Mouse (Mus musculus) limb, embryonic 11.5 days (tissue): ENCODE results near the gene Cmip. TPM values are rescaled to one million over a fixed set of nuclear protein-coding genes. Genes with fewer than 3 reads are reported as not detected.

ENCODE experiments used
- ATAC-seq: fragments of 200-750 bp; cut with Nextera tagmentation; 2 replicates; pipeline ENCODE4 v1.8.0; 2017; ENCODE audit warnings: low read depth; ENCODE audit not compliant: insufficient number of reproducible peaks, low FRiP score, low TSS enrichment
- DNase-seq: peaks from one replicate; pipeline ENCODE4 v3.0.0-alpha.2; 2015; ENCODE audit warnings: low spot score
- H3K27ac ChIP-seq: fragments of 300-500 bp; sonication (generic); replicated peaks from 2 replicates; pipeline ENCODE4 v1.5.1; 2014; ENCODE audit warnings: low read depth, mild to moderate bottlenecking, low read length
- H3K27me3 ChIP-seq: fragments of 300-500 bp; sonication (generic); 2 replicates; pipeline ENCODE4 v1.6.1; 2014; ENCODE audit warnings: mild to moderate bottlenecking, low read length, mixed read lengths; ENCODE audit not compliant: control insufficient read depth, insufficient read depth
- H3K36me3 ChIP-seq: fragments of 300-500 bp; sonication (generic); 2 replicates; pipeline ENCODE4 v1.6.1; 2014; ENCODE audit warnings: mild to moderate bottlenecking, low read length, moderate library complexity, mixed read lengths; ENCODE audit not compliant: control insufficient read depth, insufficient read depth
- H3K4me1 ChIP-seq: fragments of 300-500 bp; sonication (generic); 2 replicates; pipeline ENCODE4 v1.6.1; 2014; ENCODE audit warnings: low read length, mixed read lengths; ENCODE audit not compliant: control insufficient read depth, insufficient read depth
- H3K4me2 ChIP-seq: fragments of 300-500 bp; sonication (generic); 2 replicates; pipeline ENCODE4 v1.6.1; 2014; ENCODE audit warnings: low read depth, mild to moderate bottlenecking, moderate library complexity; ENCODE audit not compliant: severe bottlenecking
- H3K4me3 ChIP-seq: fragments of 300-500 bp; sonication (generic); 2 replicates; pipeline ENCODE4 v1.5.1; 2014; ENCODE audit warnings: low read depth, low read length
- H3K9ac ChIP-seq: fragments of 300-500 bp; sonication (generic); 2 replicates; pipeline ENCODE4 v1.6.1; 2014; ENCODE audit warnings: mild to moderate bottlenecking, low read length
- H3K9me3 ChIP-seq: fragments of 300-500 bp; sonication (generic); 2 replicates; pipeline ENCODE4 v1.6.1; 2016; ENCODE audit warnings: low read length; ENCODE audit not compliant: control insufficient read depth
- WGBS: fragments of 180-500 bp; shearing (Covaris S2); extraction: QIAGEN DNeasy Blood & Tissue Kit; methylation state at CpG from one replicate; pipeline ENCODE4 v1.1.7; 2014; 5-methylcytosine and 5-hydroxymethylcytosine counted together
- polyA plus RNA-seq: library from polyadenylated mRNA; unstranded; fragments of >200 nt; fragmentation: Nextera tagmentation; extraction: Ambion mirVana; gene quantifications from 2 replicates; pipeline ENCODE4 v1.2.1, GENCODE M21; 2014

Cmip gene
- polyA plus RNA-seq, 1 experiment from 2014 or later = 14.3 TPM

GRCm38 (mm10) chr8:117360172-117360930, 103.5 kb downstream of the Cmip start:
- Histone ChIP-seq H3K4me1 (no peaks in the 10 kb centered on the region), H3K27ac (no peak overlapping the region), H3K4me2 (no peak overlapping the region), H3K36me3 (no peaks in the 10 kb centered on the region), H3K27me3 (no peaks in the 10 kb centered on the region), H3K9ac (no peak overlapping the region; the same call in 1 of the 2 replicates), H3K4me3 (no peak overlapping the region), H3K9me3 (no peaks in the 10 kb centered on the region)
- DNase-seq (no peak), ATAC-seq (no peak)
- WGBS = 91% methylated on average over 3 of the region's 3 CpGs

- DNase-seq (no peak), ATAC-seq (no peak)
- Histone ChIP-seq H3K4me3 (no peak overlapping the region), H3K4me2 (no peak overlapping the region), H3K27me3 (no peaks in the 10 kb centered on the region), H3K36me3 (no peaks in the 10 kb centered on the region), H3K27ac (no peak overlapping the region), H3K4me1 (no peaks in the 10 kb centered on the region), H3K9ac (no peak overlapping the region), H3K9me3 (no peaks in the 10 kb centered on the region)
- 74% methylated on average over 12 of the region's 12 CpGs for WGBS
Measured at GRCm38 (mm10) chr8:117361595-117362437, 105.0 kb downstream of the Cmip start.

- H3K9me3 ChIP-seq = no peaks in the 10 kb centered on the region
- H3K4me3 ChIP-seq = no peak overlapping the region
- DNase-seq = no peak
- H3K9ac ChIP-seq = no peak overlapping the region
- no peaks in the 10 kb centered on the region for H3K27me3 ChIP-seq
- no peak for ATAC-seq
- no peaks in the 10 kb centered on the region for H3K36me3 ChIP-seq
- no peak overlapping the region for H3K4me2 ChIP-seq
- H3K4me1 ChIP-seq = no peaks in the 10 kb centered on the region
- no peak overlapping the region for H3K27ac ChIP-seq
- WGBS = 76% methylated on average over 2 of the region's 2 CpGs
Measured at GRCm38 (mm10) chr8:117362438-117362726, 105.5 kb downstream of the Cmip start.

GRCm38 (mm10) chr8:117363291-117363690, 106.4 kb downstream of the Cmip start:
- Histone ChIP-seq H3K27ac (no peak overlapping the region), H3K9me3 (no peaks in the 10 kb centered on the region), H3K4me2 (no peak overlapping the region), H3K36me3 (no peaks in the 10 kb centered on the region), H3K4me3 (no peak overlapping the region), H3K4me1 (no peaks in the 10 kb centered on the region), H3K9ac (no peak overlapping the region), H3K27me3 (no peaks in the 10 kb centered on the region)
- 90% methylated on average over 10 of the region's 10 CpGs for WGBS
- no peak for ATAC-seq
- DNase-seq = no peak

- WGBS = 89% methylated on average over 19 of the region's 19 CpGs
- Histone ChIP-seq H3K4me2 (no peak overlapping the region), H3K27ac (no peak overlapping the region), H3K27me3 (no peaks in the 10 kb centered on the region), H3K36me3 (no peaks in the 10 kb centered on the region), H3K9ac (no peak overlapping the region), H3K9me3 (no peaks in the 10 kb centered on the region), H3K4me1 (no peaks in the 10 kb centered on the region), H3K4me3 (no peak overlapping the region)
- ATAC-seq (no peak), DNase-seq (no peak)
Measured at GRCm38 (mm10) chr8:117364374-117365160, 107.7 kb downstream of the Cmip start.

- Histone ChIP-seq H3K9ac (no peak overlapping the region), H3K4me1 (no peaks in the 10 kb centered on the region), H3K4me3 (no peak overlapping the region), H3K27ac (no peak overlapping the region), H3K36me3 (no peaks in the 10 kb centered on the region), H3K4me2 (no peak overlapping the region), H3K27me3 (no peaks in the 10 kb centered on the region), H3K9me3 (no peaks in the 10 kb centered on the region)
- WGBS = 71% methylated on average over 7 of the region's 7 CpGs
- no peak for DNase-seq
- ATAC-seq = no peak
Measured at GRCm38 (mm10) chr8:117366475-117366874, 109.6 kb downstream of the Cmip start.

GRCm38 (mm10) chr8:117367441-117367840, 110.6 kb downstream of the Cmip start:
- Histone ChIP-seq H3K27ac (no peak overlapping the region), H3K9ac (no peak overlapping the region), H3K4me1 (no peaks in the 10 kb centered on the region), H3K36me3 (no peaks in the 10 kb centered on the region), H3K27me3 (no peaks in the 10 kb centered on the region), H3K9me3 (no peaks in the 10 kb centered on the region), H3K4me2 (no peak overlapping the region), H3K4me3 (no peak overlapping the region)
- 88% methylated on average over 8 of the region's 8 CpGs for WGBS
- ATAC-seq (no peak), DNase-seq (no peak)

- no peak overlapping the region for H3K27ac ChIP-seq
- 93% methylated on average over 8 of the region's 8 CpGs for WGBS
- no peaks in the 10 kb centered on the region for H3K4me1 ChIP-seq
- no peaks in the 10 kb centered on the region for H3K36me3 ChIP-seq
- ATAC-seq (no peak), DNase-seq (no peak)
- H3K4me3 ChIP-seq = no peak overlapping the region
- H3K9ac ChIP-seq = no peak overlapping the region
- H3K27me3 ChIP-seq = no peaks in the 10 kb centered on the region
- no peaks in the 10 kb centered on the region for H3K9me3 ChIP-seq
- no peak overlapping the region for H3K4me2 ChIP-seq
Measured at GRCm38 (mm10) chr8:117368781-117369180, 111.9 kb downstream of the Cmip start.
